Mouse (Mus musculus) neutrophil, adult 83 days (primary cell): Measurements from ENCODE around the gene Apobec2. TPM values are rescaled to one million over a fixed set of nuclear protein-coding genes. Genes with fewer than 3 reads are reported as not detected.

Experiments
- total RNA-seq, 2 experiments: library from RNA; stranded (reverse); gene quantifications; one replicate each; pipeline ENCODE4 v1.2.4; 2023

The Apobec2 gene
- not detected for total RNA-seq

GRCm38 (mm10) chr17:48432158-48432980 is at the start of gene Apobec2:
Gene Apobec2, minus strand, starts transcription at chr17:48432930.

GRCm38 (mm10) chr17:48454688-48455087 is 22.0 kb upstream of the Apobec2 start, which contains the start of gene Unc5cl:
Gene Unc5cl, plus strand, starts transcription at chr17:48454901.

GRCm38 (mm10) chr17:48451353-48451675 is 18.6 kb upstream of the Apobec2 start, which contains the start of gene Tspo2:
Gene Tspo2, minus strand, starts transcription at chr17:48451522.

GRCm38 (mm10) chr17:48409380-48410298 is 23.1 kb downstream of the Apobec2 start, which contains the start of the genes Nfya and Oard1:
Gene Nfya, minus strand, starts transcription at chr17:48409906.
Gene Oard1, plus strand, starts transcription at chr17:48410014.

Other genes with a start within 250 kb of the Apobec2 start
- gene Trem1, start 200.2 kb downstream of the Apobec2 start, total RNA-seq, result 100 to 1,000 TPM; 431 to 451 TPM
- 100 to 1,000 TPM; 335 TPM for gene Trem3, start 185.2 kb downstream of the Apobec2 start, total RNA-seq
- 10 to 100 TPM; 25.6 to 30.3 TPM for gene Treml4, start 168.6 kb downstream of the Apobec2 start, total RNA-seq
- 100 to 1,000 TPM; 100 to 107 TPM for gene Treml2, start 133.4 kb downstream of the Apobec2 start, total RNA-seq
- 100 to 1,000 TPM; 125 to 140 TPM for gene B430306N03Rik, start 116.8 kb downstream of the Apobec2 start, total RNA-seq
- gene Trem2, start 86.5 kb downstream of the Apobec2 start, total RNA-seq, result 10 to 100 TPM; 10.9 to 12.3 TPM
- gene Treml1, start 73.0 kb downstream of the Apobec2 start, total RNA-seq, result 1 to 10 TPM; 1.7 to 1.8 TPM
- gene Nfya, start 23.0 kb downstream of the Apobec2 start, total RNA-seq, result 100 to 1,000 TPM in 1 of 2 experiments, 10 to 100 TPM in 1; 83.5 to 105 TPM
- gene Oard1, start 22.9 kb downstream of the Apobec2 start, total RNA-seq, result 10 to 100 TPM; 17.5 to 18.8 TPM
- 10 to 100 TPM in 1 of 2 experiments, 1 to 10 TPM in 1; 8.9 to 22.0 TPM for gene Tspo2, start 18.6 kb upstream of the Apobec2 start, total RNA-seq
- under 1 TPM; 0.46 to 0.57 TPM for gene Unc5cl, start 22.0 kb upstream of the Apobec2 start, total RNA-seq